Mouse (Mus musculus) naive thymus-derived CD4-positive, alpha-beta T cell, adult 2 months (primary cell): ENCODE measurements around the gene Zic4.
A peak's percentile ranks its signal among the peaks of the same experiment; 100 is the strongest.

Experiments
- DNase-seq: peaks from one replicate; pipeline ENCODE4 v3.0.0-alpha.2; 2011; ENCODE audit warnings: low read depth

Zic4 gene

GRCm38 (mm10) chr9:91363814-91364126 lies 1.6 kb downstream of the Zic4 start:
- DNase-seq = no peak

GRCm38 (mm10) chr9:91364127-91364970 lies 2.1 kb downstream of the Zic4 start:
- DNase-seq = peak; percentile 2

GRCm38 (mm10) chr9:91364971-91365501 lies 2.8 kb downstream of the Zic4 start:
- DNase-seq = no peak

- DNase-seq = no peak
Measured at GRCm38 (mm10) chr9:91365664-91366063, 3.5 kb downstream of the Zic4 start, which contains the start of gene Zic1. Gene Zic1, minus strand, starts transcription at chr9:91365810.

GRCm38 (mm10) chr9:91366226-91366998 lies 4.2 kb downstream of the Zic4 start:
- no peak for DNase-seq

- no peak for DNase-seq
Measured at GRCm38 (mm10) chr9:91366999-91367811, 5.0 kb downstream of the Zic4 start.

- no peak for DNase-seq
Measured at GRCm38 (mm10) chr9:91368150-91368549, 5.9 kb downstream of the Zic4 start.

GRCm38 (mm10) chr9:91368946-91369292 lies 6.7 kb downstream of the Zic4 start:
- DNase-seq = no peak

GRCm38 (mm10) chr9:91369293-91369991 lies 7.2 kb downstream of the Zic4 start:
- no peak for DNase-seq

GRCm38 (mm10) chr9:91370191-91370708 lies 8.0 kb downstream of the Zic4 start:
- DNase-seq = no peak

- no peak for DNase-seq
Measured at GRCm38 (mm10) chr9:91371011-91371410, 8.8 kb downstream of the Zic4 start.

- DNase-seq = no peak
Measured at GRCm38 (mm10) chr9:91371608-91372007, 9.4 kb downstream of the Zic4 start.

GRCm38 (mm10) chr9:91373811-91374575 lies 11.8 kb downstream of the Zic4 start:
- DNase-seq = no peak

GRCm38 (mm10) chr9:91374665-91375064 lies 12.5 kb downstream of the Zic4 start:
- DNase-seq = no peak

GRCm38 (mm10) chr9:91377036-91377872 lies 15.0 kb downstream of the Zic4 start:
- no peak for DNase-seq

GRCm38 (mm10) chr9:91377873-91378150 lies 15.6 kb downstream of the Zic4 start:
- no peak for DNase-seq

GRCm38 (mm10) chr9:91378411-91379299 lies 16.4 kb downstream of the Zic4 start:
- DNase-seq = no peak

GRCm38 (mm10) chr9:91379300-91379635 lies 17.1 kb downstream of the Zic4 start:
- DNase-seq = no peak
